Mouse (Mus musculus): ENCODE results near the gene Ptprd.

GRCm38 (mm10) chr4:76989961-76990360 is 1221.8 kb downstream of the Ptprd start:
- no peak for TF ChIP-seq EP300 (IDR thresholded peaks at IDR 0.05)
- TF ChIP-seq CTCF (IDR thresholded peaks at IDR 0.05) = no peak

All from lung, postnatal 0 days (tissue).